Mouse (Mus musculus): ENCODE results near the gene Insrr.

GRCm38 (mm10) chr3:87749977-87750376, 46.8 kb upstream of the Insrr start:
- no peak for TF ChIP-seq CTCF (IDR thresholded peaks at IDR 0.05; ENCODE audit: low read depth)
- no peak for TF ChIP-seq EP300 (IDR thresholded peaks at IDR 0.05; ENCODE audit: low read depth)
